In the genomic region with DNA sequence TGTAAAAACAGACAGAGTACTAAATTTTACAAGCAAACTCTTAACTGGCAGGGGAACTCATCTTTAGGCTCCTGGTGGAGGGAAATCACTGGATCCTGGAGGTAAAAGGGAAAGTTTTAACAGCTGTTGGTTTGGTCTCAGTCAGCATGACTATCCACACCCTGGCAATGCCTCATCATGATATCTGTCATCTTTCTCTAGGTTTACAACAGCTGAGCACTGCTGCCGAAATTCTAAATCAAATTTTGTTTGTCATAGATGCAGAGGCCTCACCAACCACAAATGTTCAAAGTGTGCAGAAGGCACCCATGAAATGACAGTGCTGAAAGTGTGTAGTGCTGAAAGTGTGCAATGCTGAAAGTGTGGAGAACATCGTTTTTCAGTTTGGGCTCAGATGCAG, we compare ENCODE assay signal across 20 mouse cellular contexts.
DNase-seq lines count a peak whose midpoint lies in the region; TF ChIP-seq lines count a peak whose summit lies in the region.
"Had no signal": no experiment of that assay in that cellular context is flagged by ENCODE, and none has a peak within 500 bp of the region (broad histone marks: within the 10 kb centered on the region; RNA-seq: fewer than 3 reads in every experiment).

No protein-coding gene starts in this region.

- H3K4me1 ChIP-seq in thymus, adult 2 months (replicated peaks; ENCODE audit: control insufficient read depth, insufficient read depth, low read length) = peaks cover 37% of the 10 kb centered on the region
- peaks cover 2% of the 10 kb centered on the region for H3K4me1 ChIP-seq in lung, adult 2 months (ENCODE audit: control insufficient read depth, insufficient read depth, low read length)
- H3K4me1 ChIP-seq: embryonic facial prominence, embryonic 12.5 days; forebrain, embryonic 13.5 days; forebrain, embryonic 15.5 days had no signal

- H3K27ac ChIP-seq in thymus, adult 2 months (ENCODE audit: control insufficient read depth, insufficient read depth, low read length) = no peak overlapping the region
- H3K27ac ChIP-seq: embryonic facial prominence, embryonic 10.5 days; embryonic facial prominence, embryonic 12.5 days; forebrain, embryonic 13.5 days; forebrain, embryonic 15.5 days had no signal

- no peak for TF ChIP-seq CTCF in thymus, adult 2 months (IDR thresholded peaks at IDR 0.05; ENCODE audit: borderline replicate concordance, control insufficient read depth, extremely low read depth, insufficient read depth, low read length, poor library complexity)
- no peak for TF ChIP-seq CTCF in lung, adult 2 months (IDR thresholded peaks at IDR 0.05; ENCODE audit: insufficient read depth, low read length)

- H3ac ChIP-seq in myocyte (ENCODE audit: control insufficient read depth, insufficient read length) = no peak overlapping the region

- H3K4me3 ChIP-seq in thymus, adult 2 months (ENCODE audit: control insufficient read depth, insufficient read depth, low read length) = no peak overlapping the region
- no peak overlapping the region for H3K4me3 ChIP-seq in myocyte
- no peak overlapping the region for H3K4me3 ChIP-seq in lung, adult 2 months (replicated peaks; ENCODE audit: extremely low read depth, low read depth, low read length)
- H3K4me3 ChIP-seq: embryonic facial prominence, embryonic 10.5 days; embryonic facial prominence, embryonic 12.5 days; forebrain, embryonic 13.5 days; forebrain, embryonic 15.5 days had no signal

- no peaks in the 10 kb centered on the region for H3K79me2 ChIP-seq in myocyte (ENCODE audit: control insufficient read depth, insufficient read depth)

- no peaks in the 10 kb centered on the region for H3K36me3 ChIP-seq in thymus, adult 2 months (ENCODE audit: control insufficient read depth, insufficient read depth, low read length)
- no peaks in the 10 kb centered on the region for H3K36me3 ChIP-seq in myocyte (ENCODE audit: control insufficient read depth, insufficient read depth)
- H3K36me3 ChIP-seq: embryonic facial prominence, embryonic 10.5 days; embryonic facial prominence, embryonic 12.5 days; forebrain, embryonic 15.5 days; G1E had no signal

- peak overlapping the region; percentile 63 for H3K4me2 ChIP-seq in myocyte (ENCODE audit: low read depth)
- H3K4me2 ChIP-seq: embryonic facial prominence, embryonic 12.5 days; forebrain, embryonic 13.5 days; forebrain, embryonic 15.5 days had no signal

- no peaks in the 10 kb centered on the region for H3K27me3 ChIP-seq in thymus, adult 2 months (ENCODE audit: control insufficient read depth, insufficient read depth, low read length)
- H3K27me3 ChIP-seq in myocyte (ENCODE audit: control insufficient read depth, insufficient read depth, insufficient read length) = no peaks in the 10 kb centered on the region
- H3K27me3 ChIP-seq: embryonic facial prominence, embryonic 12.5 days; forebrain, embryonic 13.5 days; forebrain, embryonic 15.5 days; Patski had no signal

- DNase-seq in thymus, adult 2 months = peak; percentile 24
- DNase-seq in thymus, postnatal 14 days = no peak
- DNase-seq in thymus, postnatal 4 days = peak; percentile 39
- no peak for DNase-seq in thymus, postnatal 10 days (ENCODE audit: low spot score in 2 of 2)
- DNase-seq in lung, adult 2 months = no peak
- DNase-seq: adrenal gland, adult 8-10 months; adrenal gland, postnatal 14 days; adrenal gland, postnatal 36 days; cerebellum, adult 11-12 months; cerebellum, adult 2 months; cerebellum, adult 9-10 months; cerebellum, postnatal 10 days; cerebellum, postnatal 25 days had no signal

- TF ChIP-seq POLR2A in thymus, adult 2 months (IDR thresholded peaks at IDR 0.05; ENCODE audit: control insufficient read depth, extremely low read depth, insufficient read depth, low read length, poor library complexity) = no peak
- TF ChIP-seq POLR2A in myocyte (IDR thresholded peaks at IDR 0.05; ENCODE audit: insufficient read length, low read depth) = no peak
- no peak for TF ChIP-seq POLR2A in lung, adult 2 months (IDR thresholded peaks at IDR 0.05; ENCODE audit: borderline replicate concordance, extremely low read depth, low read depth, low read length)

- 59% methylated on average over 2 of the region's 2 CpGs for WGBS in thymus, adult 2 months
- WGBS in lung, adult 2 months = 74% methylated on average over 2 of the region's 2 CpGs

TF ChIP-seq in myocyte, 11 proteins besides CTCF, POLR2A, EP300 and RAD21:
- TF ChIP-seq MAX (IDR thresholded peaks at IDR 0.05; ENCODE audit: low read depth) (no peak), CEBPB (IDR thresholded peaks at IDR 0.05; ENCODE audit: insufficient read depth, poor library complexity, severe bottlenecking) (no peak), MYOD1 (IDR thresholded peaks at IDR 0.05; ENCODE audit: control insufficient read depth in 1 of 3, insufficient read length in 2 of 3, low read depth in 2 of 3) (peak; percentile 77 to 94 (median 82)), USF1 (IDR thresholded peaks at IDR 0.05; ENCODE audit: low read depth) (no peak), TCF12 (IDR thresholded peaks at IDR 0.05; ENCODE audit: insufficient read depth, poor library complexity, severe bottlenecking) (peak; percentile 88), E2F4 (IDR thresholded peaks at IDR 0.05; ENCODE audit: insufficient read depth) (no peak), MYOG (IDR thresholded peaks at IDR 0.05; ENCODE audit: control insufficient read depth in 1 of 3, insufficient read depth in 1 of 3, insufficient read length in 2 of 3, low read depth in 2 of 3) (peak in 2 of 3 experiments; percentile 51 to 92), TCF3 (IDR thresholded peaks at IDR 0.05; ENCODE audit: insufficient read length, low read depth) (peak; percentile 29), REST (IDR thresholded peaks at IDR 0.05; ENCODE audit: insufficient read depth, insufficient read length) (no peak), POLR2AphosphoS2 (IDR thresholded peaks at IDR 0.05; ENCODE audit: insufficient read length, low read depth) (no peak), SRF (IDR thresholded peaks at IDR 0.05; ENCODE audit: control insufficient read depth, insufficient read length, low read depth) (no peak)

Comparison
In these comparisons a context has a peak if more than half of its experiments do, and no peak if none do; other contexts are left out.
1. DNase-seq: peak in thymus, adult 2 months (single experiment) and thymus, postnatal 4 days (single experiment); none in thymus, postnatal 14 days (single experiment), thymus, postnatal 10 days (0 of 2) and lung, adult 2 months (single experiment).